Mouse (Mus musculus) cortical plate, adult 2 months (tissue): ENCODE data around the gene Gins2.

ENCODE experiments used
- CTCF ChIP-seq: fragments of 200-500 bp; IDR thresholded peaks from 2 replicates; pipeline ENCODE4 v1.5.1; 2011; ENCODE audit warnings: mild to moderate bottlenecking, control low read depth, low read length; ENCODE audit not compliant: insufficient read depth; ENCODE audit errors: extremely low read depth
- POLR2A ChIP-seq: fragments of 200-500 bp; IDR thresholded peaks from 2 replicates; pipeline ENCODE4 v1.6.1; 2011; ENCODE audit warnings: mild to moderate bottlenecking, low read length, control low read depth; ENCODE audit not compliant: insufficient read depth; ENCODE audit errors: extremely low read depth

GRCm38 (mm10) chr8:120619235-120620180, 30.4 kb upstream of the Gins2 start:
- TF ChIP-seq CTCF: no peak
- TF ChIP-seq POLR2A: no peak
